Mouse (Mus musculus): ENCODE data around the gene Mymk.

The Mymk gene

DNA sequence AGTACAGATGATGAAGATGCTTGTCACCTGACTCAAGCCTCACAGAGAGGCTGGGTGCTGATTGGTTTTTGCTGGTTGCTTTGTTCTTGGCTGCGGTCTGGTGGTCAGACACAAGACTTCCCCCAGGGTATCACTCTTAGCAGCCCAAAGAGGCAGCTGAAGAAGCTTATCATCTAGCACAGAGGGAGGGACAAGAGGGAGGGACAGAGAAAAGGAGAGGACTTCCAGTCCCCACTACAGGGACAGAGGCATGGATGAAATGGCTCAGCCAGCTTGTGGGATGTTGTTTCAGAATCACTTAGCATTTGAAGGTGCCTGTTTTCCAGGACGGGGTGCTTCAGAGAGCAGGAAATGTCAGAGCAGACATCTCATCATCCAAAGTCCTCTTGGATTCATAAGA is 6.3 kb upstream of the Mymk start:
- DNase-seq: no peak

DNA sequence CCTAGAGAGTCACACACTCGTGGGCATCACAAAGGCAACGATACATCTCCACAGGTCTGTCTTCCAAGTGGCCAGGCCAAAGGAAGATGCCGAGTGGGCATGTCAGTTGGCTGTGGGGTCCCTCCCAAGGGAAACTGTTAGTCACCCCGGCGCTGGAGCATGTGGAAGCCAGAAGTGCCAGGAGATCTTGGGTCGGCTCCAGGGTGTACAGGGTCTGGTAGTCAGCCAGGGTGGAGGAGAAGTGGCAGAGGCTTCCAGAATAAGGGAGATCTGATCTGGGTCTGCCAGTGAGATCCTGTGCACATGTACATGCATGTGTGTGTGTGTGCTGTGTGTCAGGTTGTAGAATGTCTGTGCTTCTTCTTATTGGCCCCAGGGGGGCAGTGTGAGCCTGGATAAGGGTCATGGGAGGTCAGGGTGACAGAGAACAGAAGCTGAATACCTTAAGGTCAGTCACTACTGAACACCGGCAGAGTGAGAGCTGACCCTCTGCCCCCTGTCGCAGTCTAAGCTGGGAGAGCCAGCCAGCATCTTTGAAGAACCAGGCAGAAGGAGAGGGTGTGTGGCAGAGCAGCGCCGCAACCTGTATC is 5.8 kb upstream of the Mymk start:
- no peak for DNase-seq

DNA sequence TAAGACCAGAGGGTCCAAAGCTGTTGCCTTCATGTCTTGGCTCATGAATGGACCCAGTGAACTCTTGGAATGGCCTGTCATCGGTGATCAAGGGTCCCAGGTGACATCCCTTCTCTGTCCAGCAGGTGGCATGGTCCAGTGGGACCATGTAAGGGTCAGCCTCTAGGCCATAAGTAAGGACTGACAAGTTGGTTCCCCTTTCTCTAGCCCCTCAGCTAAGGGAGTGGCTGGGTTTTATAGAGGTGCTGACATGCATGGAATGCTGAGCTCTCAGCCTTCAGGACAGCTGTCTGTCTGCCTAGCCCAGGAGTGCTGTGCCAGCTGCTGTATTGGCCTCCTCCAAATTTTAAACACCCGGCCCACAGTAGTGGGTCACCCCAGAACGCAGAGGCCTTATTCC is 3.5 kb upstream of the Mymk start:
- DNase-seq: peak; percentile 72

DNA sequence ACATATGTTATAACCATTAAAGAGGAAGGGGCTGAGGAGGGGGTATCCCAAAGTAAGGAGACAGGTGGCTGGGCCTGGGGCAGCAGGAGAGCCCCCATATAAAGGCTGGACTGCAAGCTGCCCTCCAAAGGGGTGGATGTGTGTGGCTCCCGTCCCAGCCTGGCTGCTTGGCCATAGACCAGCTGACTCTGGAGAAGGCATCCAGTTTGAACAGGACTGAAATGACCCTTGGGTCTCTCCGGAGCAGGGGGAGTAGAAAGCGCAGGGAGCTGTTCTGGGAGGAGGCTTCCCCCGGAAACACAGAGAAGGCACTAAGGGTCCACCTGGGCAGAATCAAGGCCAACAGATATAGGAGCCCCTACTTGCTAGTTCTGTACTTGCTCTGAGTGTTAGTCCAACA is 2.8 kb upstream of the Mymk start:
- peak; percentile 77 for DNase-seq

DNA sequence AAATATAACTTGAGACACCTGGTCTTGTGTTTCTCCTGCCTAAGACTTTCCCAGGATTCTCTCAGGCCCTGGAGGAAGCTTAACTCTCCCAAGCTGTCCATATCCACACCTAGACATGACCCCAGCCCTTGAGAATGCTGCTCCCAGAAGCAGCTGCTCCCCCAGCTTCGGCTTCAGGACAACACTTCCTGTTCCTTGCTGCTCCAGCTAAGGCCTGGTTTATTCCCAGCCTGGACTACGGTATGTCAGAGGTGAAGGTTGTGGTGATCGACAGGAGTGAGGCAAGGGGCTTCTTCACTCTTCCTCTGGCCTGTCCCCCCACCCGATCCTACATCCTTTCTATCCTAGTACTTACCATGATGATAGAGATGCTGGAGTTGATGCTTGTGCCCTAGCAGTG is 1.4 kb upstream of the Mymk start:
- no peak for DNase-seq

DNA sequence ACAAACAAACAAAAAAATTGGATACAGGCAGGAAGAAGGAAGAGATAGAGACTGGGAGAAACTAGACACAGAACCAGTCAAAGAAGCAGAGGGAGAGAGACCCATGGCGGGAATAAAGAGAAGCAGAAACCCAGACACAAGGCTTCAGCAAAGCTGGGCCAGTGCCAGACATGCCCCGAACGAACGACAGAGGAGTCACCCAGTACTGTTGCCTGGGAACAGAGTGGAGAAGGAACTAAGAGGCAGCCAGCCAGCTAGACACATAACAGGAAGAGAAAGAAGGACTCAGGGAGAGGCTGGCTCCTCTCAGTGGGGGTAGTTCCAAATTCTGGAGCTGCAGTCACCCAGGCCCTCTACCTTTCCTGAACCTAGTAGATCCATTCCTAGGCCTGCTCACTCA is 842 bp downstream of the Mymk start:
- DNase-seq: peak; percentile 63

DNA sequence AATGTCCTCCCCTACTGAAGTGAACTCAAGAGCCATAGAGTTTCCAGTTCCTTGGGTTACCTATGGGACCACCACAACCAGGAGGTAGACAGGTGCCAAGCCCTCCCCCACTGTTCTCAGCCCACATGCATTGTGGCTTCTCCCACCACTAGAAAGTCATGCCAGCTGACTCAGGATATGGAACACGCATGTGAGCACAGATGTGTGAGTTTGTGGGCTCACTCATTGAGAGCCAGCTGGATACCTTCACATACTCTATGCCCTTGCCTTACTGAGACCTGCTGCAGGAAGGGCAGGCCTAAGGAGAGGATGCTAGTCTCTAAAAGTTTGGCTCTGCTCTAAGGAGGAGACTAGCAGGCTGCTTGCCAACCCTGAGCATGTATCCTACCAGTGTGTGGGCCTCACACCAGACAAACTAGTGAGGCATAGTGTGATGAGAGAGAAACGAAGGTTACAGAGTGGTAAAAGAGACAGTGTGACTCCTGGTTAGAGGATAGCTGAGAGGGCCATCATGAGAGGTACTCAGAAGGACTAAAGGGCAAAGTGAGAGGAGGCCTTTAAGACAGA is 1.6 kb downstream of the Mymk start:
- DNase-seq: no peak

DNA sequence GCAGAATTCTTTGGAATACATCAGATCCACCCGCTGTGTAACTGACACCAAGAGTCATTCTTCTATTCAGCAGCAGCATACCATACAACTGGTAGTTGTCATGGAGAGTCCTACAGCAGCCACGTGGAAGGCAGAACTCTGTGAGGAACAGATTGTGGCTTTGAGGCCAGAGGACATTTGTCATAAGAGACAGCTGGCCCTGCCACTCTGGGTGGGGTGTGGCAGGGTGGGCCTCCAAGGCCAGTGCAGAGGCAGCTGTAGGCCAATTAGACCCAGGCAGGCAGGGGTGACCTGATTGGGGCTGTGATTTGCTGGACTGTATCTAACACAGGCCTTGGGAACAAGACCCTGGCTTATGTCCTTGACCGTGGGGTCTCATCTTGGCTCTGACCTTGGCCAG is 2.3 kb downstream of the Mymk start:
- no peak for DNase-seq

DNA sequence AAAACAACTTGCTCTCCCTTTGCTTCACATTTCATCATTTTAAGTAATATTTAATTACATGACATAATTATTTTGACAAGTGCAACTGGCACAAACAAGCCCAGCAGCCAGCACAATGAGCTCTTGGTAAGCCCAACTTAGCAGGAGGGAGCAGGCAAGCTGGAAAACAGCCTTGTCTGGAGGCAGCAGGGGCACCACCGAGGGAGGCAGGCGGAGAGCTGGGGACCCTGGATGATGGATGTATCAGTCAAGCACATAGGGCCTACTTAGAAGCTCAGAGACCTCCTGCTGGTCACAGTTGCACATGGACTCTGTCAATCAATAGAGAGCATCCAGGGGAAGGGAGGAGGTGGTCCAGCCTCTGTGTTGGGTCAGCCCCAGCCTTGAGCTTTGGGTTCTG is 4.0 kb downstream of the Mymk start:
- DNase-seq: no peak

DNA sequence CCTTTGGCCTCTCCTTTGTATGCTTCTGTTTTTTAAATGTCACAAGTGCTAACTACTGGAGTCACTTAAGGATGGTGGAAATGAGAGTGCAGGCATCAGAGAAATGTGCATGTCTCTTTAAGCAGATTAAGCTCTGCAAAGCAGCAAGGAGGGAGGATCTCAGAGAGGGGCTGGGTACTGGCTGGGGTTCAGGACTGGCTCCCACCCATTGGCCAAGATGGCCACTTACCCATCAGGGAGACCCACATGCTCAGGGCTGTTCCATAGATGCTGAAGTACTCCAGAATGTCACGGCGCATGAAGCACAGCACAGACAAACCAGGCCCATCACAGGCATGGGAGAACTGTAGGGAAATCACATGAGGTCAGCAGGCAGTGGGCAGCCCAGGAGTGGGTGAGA is 4.9 kb downstream of the Mymk start:
- no peak for DNase-seq

DNA sequence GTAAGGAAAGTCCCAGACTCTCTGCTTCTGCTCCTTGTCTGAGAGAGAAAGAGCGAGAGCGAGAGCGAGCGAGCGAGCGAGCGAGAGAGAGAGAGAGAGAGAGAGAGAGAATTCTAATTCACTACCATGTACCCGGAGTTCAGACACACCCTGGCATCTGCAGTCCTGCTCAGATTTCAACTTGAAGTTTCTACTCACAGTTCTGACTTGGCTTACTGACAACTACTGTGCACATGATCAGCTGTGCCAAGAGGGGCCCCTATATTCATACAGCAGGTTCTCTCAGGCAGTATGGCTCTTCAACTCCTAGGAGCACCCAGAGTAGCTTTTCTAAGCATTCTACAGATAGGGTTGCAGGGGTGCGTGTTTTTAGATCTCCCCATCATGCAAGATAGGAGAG is 12.8 kb downstream of the Mymk start:
- no peak for DNase-seq

DNA sequence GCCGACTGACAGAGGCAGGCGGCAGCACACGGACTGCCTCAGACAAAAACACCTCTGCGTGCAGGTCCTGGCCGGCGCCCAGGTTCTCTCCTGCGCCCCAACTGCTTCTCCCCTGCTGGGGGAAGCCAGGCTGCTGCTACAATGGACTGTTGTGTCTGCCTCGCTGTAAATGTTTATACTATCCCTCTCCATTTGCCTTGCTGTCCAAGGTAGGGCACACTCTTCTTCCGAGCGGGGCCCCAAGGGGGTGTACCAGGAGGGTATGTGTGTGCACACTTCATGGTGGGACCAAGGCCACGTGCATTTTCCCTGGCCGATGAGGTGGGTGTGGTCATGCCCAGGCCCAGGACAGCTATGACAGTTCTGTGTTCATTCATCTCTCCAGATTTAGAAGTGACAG is 13.2 kb downstream of the Mymk start:
- DNase-seq: no peak

DNA sequence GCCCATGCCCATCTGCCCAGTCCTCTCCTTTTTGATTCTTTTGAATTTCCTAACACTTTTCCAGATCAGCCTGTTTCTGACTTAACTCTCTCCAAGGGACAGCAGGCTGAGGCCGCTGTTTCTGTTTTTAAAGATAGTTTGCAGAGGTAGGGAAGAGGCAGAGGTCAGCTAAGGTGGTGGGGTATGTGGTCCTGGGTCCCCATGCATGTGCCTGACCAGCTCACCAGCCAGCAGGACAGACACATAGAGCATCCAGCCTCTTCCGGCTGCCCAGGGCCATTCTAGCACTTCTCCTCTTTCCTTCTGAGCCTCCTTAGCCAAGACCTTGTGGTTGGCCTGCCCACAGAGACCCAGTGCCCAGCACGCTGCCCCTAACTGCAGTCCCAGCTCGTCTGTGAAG is 13.7 kb downstream of the Mymk start:
- no peak for DNase-seq

DNA sequence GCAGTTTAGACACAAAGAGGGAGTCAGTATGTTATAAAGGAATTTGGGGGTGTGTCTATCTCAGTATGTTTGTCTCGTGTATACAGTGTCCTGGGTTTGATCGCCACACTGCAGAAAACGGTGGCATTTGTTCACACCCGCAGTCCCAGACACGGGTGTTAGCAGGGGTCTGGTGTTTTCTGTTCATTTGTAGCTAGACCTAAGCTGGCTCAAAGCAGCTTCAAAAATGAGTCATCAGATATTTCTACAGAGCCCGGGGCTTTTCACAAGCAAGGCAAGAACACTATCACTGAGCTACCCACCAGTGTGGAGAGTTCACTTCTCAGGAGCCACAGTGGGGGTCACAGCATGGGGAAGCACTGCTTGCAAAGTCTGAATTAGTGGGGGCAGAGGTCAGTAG is 22.6 kb downstream of the Mymk start:
- DNase-seq: no peak

DNA sequence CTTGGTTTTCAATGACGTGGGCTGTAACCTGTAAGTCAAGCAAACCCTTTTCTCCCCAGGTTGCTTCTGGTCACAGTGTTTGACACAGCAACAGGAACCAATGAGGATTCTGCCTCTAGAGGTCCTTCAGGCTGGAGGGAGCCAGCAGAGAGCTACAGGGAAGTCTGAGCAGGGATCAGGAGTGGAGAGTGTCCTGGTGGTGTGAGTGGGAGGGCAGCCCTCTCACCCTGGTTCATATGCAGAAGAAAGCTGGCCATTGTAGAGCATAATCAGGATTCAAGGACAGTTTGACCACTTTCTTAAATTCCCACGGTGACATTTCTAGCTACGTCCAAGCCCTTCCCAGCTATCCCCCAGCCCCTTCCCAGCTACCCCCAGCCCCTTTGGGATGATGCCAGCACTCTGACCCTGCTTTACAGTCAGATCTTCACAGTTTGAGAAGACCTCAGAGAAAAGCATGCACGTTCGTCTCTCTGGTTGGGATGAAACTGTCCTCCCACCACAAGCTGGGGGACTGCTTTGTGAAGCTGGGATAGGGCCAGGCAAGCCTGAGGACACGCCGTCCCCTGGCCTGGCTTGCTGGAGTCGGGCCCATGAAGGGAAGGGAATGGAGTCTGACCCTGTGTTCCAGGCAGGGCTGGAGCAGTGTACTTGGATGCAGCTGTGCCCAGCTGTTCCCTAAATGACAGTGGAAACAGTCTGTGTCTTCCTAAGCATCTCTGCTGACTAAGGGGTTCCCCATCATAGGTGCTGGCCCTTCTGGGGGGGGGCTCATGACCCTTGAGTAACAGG is 25.8 kb downstream of the Mymk start:
- DNase-seq: peak; percentile 76

DNA sequence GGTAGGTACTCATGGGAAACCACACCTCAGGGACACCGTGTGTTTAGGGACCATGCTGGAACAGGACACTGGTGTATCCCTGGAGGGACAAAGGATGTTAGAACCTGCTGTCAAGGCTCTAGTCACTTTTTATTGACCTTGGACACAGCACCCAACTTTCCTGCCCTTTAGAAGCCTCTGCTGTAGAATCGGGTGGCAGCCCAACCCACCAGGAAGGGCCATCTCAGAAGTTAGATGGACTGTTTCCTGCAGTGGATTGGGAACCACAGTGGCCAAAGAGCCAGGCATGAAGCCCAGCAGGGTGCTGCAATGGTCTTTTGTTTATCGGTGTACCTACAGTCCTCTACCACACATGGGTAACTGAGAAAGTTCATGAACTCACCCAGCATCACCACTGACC is 27.3 kb downstream of the Mymk start:
- peak; percentile 53 for DNase-seq

DNA sequence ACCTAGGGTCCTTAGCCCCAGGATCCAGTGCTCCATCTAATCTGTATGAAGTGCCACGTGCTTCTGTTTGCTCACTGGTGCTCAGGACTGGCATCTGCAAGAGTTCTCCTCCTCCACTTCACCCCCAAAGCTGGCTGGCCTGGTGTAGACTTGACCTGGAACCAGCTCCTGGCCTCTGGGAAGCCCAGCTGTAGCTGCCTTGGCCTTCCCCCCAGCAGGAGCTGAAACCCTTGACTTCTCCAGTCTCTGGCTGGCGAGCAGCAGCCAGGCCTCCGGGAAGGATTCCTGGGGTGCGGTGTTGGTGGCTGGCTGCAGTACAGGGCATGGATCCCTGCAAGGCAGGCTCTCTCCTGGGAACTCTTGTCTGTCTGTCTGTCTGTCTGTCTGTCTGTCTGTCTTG is 27.8 kb downstream of the Mymk start:
- no peak for DNase-seq

DNA sequence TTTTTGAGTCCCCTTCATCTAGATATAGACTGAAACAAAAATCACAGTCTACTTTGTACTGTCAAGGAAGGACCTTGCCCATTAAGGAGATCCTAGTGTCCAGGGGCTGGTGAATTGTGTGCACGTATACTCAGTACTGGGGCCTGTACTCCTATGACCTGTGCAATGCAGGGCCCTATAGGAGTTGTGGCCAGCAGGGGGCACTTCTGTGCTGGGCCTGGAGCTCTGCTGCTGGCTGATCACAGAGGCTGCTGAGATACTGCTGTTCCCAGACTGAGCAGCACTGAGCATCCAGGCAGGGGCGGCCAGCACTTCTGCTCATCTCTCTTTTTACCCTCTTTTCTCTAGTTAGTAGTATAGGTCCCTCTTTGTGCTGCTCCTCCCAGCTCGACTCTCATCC is 28.5 kb downstream of the Mymk start:
- peak; percentile 87 for DNase-seq

DNA sequence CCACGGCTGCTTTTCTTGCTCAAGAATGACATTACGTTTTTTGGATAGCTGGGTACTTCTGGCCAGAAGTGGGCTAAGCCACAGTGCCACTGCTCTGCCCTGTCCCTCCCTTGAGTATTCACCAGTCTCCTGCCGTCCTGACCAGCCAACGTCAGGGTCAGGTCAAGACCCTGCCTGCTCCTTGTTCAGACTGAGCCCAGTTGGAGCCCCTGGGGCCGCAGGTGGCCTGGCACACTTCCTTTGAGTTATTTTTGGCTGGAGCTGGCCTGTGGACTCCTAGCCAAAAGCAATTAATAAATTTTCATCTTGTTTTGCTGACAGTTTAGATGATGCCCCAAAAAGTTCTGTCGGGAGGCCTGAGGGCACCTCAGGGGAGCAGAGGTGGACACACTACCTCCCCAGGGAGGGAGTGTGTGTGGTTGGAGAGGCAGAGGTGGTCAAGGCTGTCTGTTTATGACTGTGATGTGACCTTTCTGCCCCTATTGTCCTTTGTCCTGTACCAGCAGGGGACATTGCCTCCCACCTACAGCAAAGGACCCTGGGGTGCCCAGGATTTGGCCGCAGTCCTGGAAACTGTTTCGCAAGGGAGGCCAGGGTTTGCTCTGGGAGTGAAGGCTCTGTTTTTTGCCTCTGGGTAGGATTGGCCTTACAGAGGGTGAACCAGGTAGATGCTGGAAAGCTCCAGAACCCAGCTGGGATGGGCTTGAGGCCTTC is 29.7 kb downstream of the Mymk start:
- DNase-seq: peak; percentile 89

DNA sequence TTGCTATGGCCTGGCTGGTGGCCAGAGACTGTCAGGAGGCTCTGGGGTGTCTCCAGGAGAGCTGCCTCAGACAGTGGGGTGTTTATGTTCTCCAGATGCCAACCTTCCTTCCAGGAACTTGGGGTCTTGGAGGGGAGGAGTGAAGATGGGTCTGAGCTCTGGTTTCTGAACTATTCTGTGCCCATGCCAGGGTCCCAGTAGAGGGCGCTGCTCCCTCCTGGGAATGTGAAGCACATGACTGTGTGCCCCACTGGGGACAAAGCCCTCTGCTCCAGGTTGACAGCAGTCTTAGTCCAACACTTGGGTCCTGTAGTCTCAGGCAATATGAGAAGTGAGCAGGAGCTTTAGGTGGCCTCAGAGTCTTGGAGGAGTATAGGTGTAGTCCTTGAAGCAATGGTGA is 32.7 kb downstream of the Mymk start:
- peak; percentile 72 for DNase-seq

DNA sequence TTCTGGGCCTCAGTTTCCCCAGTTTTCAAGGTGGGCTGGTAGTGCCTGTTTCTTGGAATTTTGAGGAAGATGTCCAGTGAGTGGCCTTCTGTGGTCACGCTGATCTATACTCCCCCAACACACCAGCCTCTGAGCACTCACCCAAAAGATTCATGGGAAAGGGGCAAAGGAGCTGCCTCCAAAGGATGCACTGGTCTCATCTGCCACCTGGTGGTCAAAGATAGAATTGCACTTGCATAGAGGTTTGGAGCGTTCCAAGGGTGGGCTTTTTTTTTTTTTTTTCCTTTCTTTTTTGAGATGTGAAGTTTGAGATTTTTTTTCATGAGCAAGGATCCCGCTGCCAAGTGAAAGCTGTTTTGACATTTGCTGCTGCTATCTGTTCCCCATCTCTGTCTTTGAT is 33.4 kb downstream of the Mymk start:
- peak; percentile 80 for DNase-seq

DNA sequence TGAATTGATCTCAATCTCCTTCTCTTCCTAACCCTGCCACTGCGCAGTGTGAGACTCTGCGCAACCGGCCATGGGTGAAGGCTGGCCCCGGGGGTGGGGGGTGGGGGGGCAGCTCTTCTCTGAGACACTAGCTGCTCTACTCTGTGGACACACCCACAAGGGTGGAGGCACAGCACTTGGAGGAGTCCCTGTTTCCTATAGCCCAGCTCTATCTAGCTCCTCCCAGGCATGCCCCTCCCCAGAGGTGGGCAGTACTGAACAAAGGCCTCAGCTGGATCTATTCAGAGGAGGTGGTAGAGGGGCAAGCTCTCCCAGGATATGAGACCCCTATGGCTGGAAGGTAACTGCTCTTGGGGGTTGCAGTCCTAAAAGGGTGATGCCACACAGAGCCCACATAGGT is 35.0 kb downstream of the Mymk start:
- no peak for DNase-seq

DNA sequence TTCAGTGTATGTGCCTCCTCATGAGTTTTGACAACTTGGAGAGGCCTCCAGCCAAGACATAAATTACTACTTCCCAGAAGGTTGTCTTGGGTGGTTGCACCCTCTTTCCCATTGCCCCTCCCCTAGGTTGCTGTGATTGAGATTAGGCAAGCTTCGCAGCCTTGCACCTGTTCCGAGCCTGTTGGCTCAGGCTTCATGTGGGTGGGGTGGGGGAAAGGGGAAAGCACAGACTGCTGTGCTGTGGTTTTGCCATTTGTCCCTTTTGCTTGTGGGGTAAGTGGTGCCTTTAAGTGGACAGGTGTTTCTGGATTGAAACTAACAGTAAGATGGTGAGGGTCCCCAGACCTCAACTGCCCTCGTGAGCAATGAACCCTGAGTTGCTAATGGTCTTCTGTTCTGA is 36.0 kb downstream of the Mymk start:
- DNase-seq: no peak

DNA sequence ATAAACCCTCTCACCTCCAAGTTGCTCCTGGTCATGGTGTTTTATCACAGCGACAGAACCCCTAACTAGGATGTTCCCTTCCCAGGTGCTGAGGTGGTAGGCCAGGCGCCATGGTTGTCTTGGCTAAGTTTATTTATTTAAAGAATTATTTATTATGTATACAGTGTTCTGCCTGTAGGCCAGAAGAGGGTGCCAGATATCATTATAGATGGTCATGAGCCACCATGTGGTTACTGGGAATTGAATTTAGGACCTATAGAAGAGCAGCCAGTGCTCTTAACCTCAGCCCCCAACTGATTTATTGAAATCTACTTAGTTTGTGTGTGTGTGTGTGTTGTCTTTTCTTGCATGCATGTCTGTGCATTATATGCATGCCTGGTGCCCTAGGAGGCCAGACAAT is 39.6 kb downstream of the Mymk start:
- DNase-seq: no peak
